Comparison of ENCODE assay signal across 19 mouse cellular contexts in genomic region chr5:21919281-21919780, GRCm38 (mm10). TPM values are rescaled to one million over a fixed set of nuclear protein-coding genes. Genes with fewer than 3 reads are reported as not detected.
"Had no signal": no experiment of that assay in that cellular context is flagged by ENCODE, and none has a peak within 500 bp of the region (broad histone marks: within the 10 kb centered on the region; RNA-seq: fewer than 3 reads in every experiment).

No protein-coding gene starts in this region.

- H3K27ac ChIP-seq: kidney, embryonic 15.5 days; limb, embryonic 13.5 days; liver, embryonic 12.5 days; midbrain, embryonic 10.5 days; midbrain, embryonic 15.5 days; neural tube, embryonic 13.5 days had no signal

- H3K27me3 ChIP-seq: kidney, embryonic 15.5 days; limb, embryonic 13.5 days; liver, embryonic 12.5 days; midbrain, embryonic 15.5 days; neural tube, embryonic 13.5 days had no signal

- DNase-seq: kidney, adult 2 months; kidney, postnatal 36 days; layer of hippocampus, adult 9-11 months; layer of hippocampus, postnatal 36 days; lung, embryonic 14.5 days; lung, postnatal 10 days; lung, postnatal 4 days; retina, postnatal 1 day; right cerebral cortex, postnatal 4 days; spleen, adult 18-20 months had no signal

- H3K4me3 ChIP-seq: kidney, embryonic 15.5 days; limb, embryonic 13.5 days; liver, embryonic 12.5 days; midbrain, embryonic 10.5 days; midbrain, embryonic 15.5 days; neural tube, embryonic 13.5 days had no signal

- H3K4me1 ChIP-seq: kidney, embryonic 15.5 days; limb, embryonic 13.5 days; liver, embryonic 12.5 days; midbrain, embryonic 10.5 days; midbrain, embryonic 15.5 days; neural tube, embryonic 13.5 days had no signal

- ATAC-seq: liver, embryonic 12.5 days; midbrain, embryonic 15.5 days had no signal

- H3K9me3 ChIP-seq: kidney, embryonic 15.5 days; limb, embryonic 13.5 days; liver, embryonic 12.5 days; midbrain, embryonic 10.5 days; midbrain, embryonic 15.5 days had no signal

- H3K4me2 ChIP-seq: kidney, embryonic 15.5 days; limb, embryonic 13.5 days; liver, embryonic 12.5 days; lung, embryonic 14.5 days; midbrain, embryonic 15.5 days; neural tube, embryonic 13.5 days had no signal

- H3K36me3 ChIP-seq: kidney, embryonic 15.5 days; limb, embryonic 13.5 days; midbrain, embryonic 10.5 days had no signal

- H3K9ac ChIP-seq: kidney, embryonic 15.5 days; limb, embryonic 13.5 days; liver, embryonic 12.5 days; lung, embryonic 14.5 days; midbrain, embryonic 15.5 days; neural tube, embryonic 13.5 days had no signal

RNA-seq across cellular contexts. Expression of gene Slc26a5, which starts 53.9 kb away (rescaled TPM):
- total RNA-seq: layer of hippocampus, postnatal 36 days; megakaryocyte, adult 5-6 weeks had no signal
- polyA plus RNA-seq: kidney, adult 2 months; kidney, embryonic 15.5 days; limb, embryonic 13.5 days; liver, embryonic 12.5 days; liver, embryonic 16.5 days; neural tube, embryonic 13.5 days; stomach, embryonic 14.5 days had no signal
